Mouse (Mus musculus) retina, adult 2 months (tissue): ENCODE results near the gene Sipa1l3.

ENCODE experiments used
- DNase-seq: peaks from one replicate; pipeline ENCODE4 v3.0.0-alpha.2; 2012; ENCODE audit warnings: low read depth, low spot score

Gene Sipa1l3

DNA sequence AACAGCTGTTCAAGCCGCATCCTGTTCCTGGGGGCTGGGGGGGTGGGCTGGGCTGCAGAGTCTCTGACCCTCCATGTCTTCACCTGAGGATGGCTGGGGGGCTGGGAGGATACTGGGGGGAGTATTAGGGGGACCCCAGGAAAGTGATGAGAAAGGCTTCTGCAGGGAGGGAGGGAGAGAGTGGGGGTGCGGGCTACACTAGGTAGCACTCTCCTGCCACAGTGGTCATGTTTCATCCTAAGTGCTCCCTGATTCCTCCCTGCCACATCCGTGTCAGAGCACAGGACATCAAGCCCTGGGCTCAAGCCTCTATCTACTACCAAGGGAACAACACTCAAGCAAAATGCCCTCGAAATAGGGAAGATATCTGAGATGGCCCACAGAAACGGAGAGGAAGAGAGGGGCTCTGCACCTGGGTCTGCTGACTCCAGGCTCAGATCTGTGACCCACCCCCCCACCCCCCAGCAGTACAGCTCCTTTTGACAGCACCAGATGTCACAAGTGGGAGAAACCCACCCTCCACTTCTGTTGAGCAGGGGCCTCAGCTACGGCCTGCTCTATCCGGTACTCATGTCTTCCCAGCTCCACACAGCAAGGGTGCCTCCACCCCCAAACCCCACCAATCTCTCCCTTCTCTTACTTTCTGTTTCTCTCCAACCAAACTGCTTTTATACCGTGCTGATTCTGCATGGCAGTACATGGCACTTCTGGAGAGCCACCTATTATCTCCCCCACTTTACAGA is 106.4 kb downstream of the Sipa1l3 start:
- DNase-seq, result no peak

DNA sequence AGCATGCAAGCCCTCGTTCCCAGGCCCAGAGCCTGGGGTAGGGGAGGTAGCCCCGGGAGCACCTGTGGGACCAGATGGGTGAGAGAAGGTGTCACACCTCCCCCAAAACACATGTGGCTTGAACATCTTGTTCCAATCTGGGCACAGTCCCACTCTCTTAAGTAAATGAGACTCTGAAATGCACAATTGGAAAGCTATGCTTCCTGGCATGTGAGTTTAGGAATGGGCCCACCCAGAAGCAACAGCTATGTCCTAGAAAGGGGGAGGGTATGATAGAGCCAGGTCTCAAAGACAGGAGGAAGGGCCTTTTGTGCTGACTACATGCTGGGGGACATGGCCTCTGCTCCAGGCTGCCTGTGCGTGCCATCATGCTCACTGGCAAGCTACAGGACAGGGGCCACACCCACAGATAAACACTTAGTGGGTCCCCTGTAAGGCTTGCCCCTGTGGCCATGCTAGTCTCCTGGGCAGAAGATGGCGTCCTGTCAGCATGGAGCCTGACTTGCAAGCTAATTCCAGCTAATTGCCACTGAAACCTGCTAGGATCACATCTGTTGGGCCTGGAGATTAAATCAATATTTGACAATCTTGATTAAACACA is 107.1 kb downstream of the Sipa1l3 start:
- no peak for DNase-seq

DNA sequence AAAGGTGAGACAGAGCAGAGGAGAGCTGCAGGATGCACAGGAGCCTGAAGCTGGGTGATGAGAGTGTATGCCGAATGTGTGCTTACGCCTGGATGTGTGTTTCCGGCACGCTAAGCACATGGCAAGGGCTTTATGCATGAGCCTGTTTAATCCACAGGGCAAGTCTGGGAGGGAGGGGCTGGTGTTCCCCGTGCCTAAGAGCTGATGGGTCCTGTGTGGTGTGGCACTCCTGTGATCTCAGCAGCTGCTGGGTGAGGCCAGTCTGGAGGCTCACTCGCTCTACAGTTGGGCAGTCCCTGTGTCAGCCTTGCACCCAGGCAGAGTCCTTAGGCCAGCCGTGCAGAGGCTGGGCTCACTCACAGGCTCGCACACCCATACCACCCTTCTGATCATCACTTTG is 108.0 kb downstream of the Sipa1l3 start:
- DNase-seq, result peak; percentile 67

DNA sequence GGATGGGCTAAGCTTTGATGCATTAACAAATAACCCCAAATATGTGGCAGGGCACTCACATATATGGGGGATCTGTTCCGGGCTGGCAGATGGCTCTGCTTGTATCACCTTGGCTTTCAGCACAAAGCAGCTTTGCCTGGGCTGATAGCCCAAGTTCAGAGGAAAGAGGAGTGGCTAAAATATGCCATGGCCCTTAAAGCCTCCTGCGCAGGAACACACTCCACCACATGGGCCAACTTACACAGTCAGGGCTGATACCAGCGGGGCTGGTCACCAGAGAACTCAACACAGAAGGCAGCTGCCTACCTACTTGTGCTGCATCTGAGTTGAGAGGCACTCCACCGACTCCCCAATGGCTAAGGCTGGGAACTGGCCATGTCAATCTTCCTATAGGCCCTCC is 111.6 kb downstream of the Sipa1l3 start:
- no peak for DNase-seq

DNA sequence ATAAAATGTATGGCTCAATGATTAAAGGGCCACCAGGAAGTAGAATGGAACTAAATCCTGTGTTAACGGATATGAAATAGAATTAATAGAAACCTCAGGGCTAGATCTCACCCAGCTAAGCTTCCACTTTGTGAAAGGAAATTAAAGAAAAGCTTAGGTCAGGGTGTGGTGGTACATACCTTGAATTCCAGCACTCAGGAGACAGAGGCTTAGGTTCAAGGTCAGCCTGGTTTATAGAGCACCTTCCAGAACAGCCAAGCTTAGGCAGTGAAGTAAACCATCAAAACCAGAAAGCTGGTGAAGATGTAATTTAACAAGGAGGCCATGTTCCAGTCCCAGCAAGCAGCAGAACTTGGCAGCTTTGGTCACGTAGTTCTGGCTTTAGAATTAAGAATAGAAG is 114.3 kb downstream of the Sipa1l3 start:
- DNase-seq, result no peak

DNA sequence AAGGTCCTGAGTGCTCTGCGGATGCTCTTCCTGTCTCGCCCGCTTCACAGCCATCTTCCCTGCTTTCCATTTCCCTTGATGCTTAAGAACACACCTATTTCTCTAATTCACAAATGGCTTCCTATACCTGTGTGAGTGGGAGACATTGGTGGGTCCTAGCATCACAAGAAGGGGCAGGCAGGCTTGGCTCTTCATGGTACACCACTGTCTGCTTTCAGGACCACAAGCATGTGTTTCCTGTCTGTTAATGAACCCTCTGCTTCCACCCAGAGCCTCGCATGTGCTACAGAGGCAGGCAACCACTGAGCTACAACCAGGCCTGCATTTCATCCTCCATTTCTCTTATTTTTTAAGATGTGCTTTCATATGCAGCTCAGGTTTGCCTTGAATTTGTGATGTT is 116.4 kb downstream of the Sipa1l3 start:
- no peak for DNase-seq

DNA sequence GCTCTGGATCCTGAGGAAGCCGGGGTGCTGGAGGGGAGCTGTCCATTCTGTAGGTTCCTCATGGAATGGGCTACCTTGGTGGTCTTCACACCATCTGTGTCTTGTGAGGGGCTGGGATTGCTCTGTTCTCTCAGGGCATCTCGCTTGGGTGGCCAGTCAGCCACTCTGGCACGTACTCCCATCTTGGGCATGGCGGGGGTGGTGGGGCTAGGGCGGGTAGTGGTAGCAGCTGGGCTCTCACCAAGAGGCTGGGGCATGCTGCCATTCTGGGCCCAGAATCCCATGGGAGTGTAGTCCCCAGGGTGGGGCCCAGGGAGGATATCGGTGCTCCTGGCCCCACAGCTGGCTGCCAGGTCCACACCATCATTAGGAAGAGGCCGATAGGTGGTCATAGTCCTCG is 118.0 kb downstream of the Sipa1l3 start:
- DNase-seq, result no peak

DNA sequence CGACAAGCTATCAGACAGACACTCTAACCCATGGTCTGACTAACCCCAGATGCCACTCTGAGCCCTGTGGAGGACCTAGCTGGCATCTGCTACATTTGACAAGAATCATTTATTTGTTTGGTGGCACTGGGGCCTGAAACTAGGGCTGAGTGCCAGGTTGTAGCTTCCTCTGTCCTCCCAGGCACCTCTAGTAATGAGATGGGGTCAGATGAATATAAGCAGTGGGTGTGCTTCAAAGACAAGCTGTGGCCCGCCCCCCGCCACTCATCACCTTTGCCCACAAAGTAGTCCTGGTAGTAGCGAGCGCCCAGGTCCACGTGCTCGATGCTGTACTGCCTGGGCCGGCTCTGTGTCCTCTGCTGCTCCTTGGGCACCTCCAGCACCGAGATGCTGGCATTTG is 119.4 kb downstream of the Sipa1l3 start:
- no peak for DNase-seq

DNA sequence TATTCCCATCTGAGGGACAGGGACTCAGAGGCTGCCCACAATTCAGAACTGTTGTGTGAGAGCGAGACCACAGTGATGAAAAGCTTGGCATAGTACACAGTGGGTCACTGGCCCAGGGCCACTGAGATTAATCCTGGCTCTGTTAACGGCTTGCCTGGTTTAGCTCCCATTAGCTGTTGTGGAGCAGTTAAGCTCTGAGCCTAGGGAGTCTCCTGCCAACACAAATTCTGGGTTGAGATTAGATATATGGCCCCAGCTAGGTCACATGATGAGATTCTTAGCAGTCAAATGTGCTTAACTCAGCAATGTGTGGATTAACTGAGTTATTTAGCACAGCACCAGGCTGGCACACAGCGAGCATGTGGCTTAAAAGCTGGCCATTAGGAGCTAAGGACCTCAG is 121.0 kb downstream of the Sipa1l3 start:
- DNase-seq, result peak; percentile 63

DNA sequence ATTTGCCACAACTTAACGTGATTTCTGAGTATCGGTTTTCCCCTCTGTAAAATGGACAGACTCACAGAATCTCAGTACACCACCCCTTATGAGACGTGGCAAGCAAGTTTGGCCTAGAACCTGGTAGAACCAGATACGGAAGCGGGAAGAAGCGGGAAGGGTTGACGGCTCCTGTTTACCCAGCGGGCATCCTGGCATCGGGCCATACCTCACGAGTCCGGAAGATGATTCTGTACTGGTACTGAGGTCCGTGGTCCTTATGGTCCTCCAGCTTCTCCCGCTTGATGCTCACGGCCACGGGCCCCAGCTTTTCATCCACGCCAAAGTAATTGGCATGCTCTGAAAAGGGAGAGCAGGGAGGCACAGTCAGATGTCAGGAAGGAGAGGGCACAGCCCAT is 121.5 kb downstream of the Sipa1l3 start:
- no peak for DNase-seq

DNA sequence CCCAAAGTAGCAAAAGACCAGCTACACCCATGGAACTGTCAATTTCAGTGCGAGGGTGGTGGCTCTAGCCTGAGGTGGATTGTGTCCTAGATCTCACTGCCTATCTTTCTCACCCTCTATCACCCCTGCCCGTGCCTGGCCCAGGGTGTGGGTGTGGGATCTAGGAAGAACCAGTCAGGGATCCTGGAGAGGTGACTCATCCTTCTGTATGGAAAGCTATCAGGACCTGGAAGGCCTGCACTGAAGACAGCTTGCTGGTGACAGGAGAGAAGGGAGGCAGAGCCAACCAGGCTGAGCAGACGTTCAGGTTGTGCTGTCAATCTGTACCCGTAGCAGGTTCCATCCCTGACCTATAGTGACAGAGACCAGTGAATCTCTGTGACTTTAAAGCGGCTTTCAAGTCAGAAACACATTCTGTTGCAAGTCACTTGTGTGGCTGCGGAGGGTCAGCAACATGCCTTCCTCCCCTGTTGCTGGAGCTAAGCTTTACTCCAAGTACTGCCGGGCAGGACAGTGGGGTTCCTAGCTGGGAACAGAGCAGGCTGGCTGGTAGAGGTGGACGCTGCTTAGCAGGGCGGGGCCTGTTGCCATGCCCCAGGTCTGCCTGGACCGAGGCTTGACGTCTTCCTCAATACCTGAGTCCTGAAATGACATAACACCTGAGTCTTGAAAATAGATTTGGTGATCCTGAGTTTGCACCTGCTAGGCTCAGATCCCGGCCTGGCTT is 122.1 kb downstream of the Sipa1l3 start:
- DNase-seq, result no peak

DNA sequence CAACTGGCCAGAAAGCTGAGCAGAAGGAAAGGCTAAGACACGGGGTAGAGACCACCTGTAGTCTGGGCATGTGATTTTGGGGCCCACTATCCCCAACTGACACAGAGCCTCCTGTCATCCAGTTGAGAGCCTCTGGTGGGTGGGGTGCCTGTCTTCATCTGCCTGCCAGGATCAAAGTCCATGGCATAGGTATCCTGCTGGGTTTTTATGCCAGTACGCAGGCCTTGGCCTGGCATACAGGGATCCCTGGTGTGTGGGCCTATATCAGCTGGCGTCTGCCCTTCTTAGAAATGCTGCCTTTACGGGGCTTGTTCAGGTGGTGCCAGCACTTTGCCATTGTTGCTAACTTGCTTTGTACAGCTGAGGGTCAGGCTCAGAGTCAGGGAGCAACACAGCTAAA is 123.3 kb downstream of the Sipa1l3 start:
- no peak for DNase-seq

DNA sequence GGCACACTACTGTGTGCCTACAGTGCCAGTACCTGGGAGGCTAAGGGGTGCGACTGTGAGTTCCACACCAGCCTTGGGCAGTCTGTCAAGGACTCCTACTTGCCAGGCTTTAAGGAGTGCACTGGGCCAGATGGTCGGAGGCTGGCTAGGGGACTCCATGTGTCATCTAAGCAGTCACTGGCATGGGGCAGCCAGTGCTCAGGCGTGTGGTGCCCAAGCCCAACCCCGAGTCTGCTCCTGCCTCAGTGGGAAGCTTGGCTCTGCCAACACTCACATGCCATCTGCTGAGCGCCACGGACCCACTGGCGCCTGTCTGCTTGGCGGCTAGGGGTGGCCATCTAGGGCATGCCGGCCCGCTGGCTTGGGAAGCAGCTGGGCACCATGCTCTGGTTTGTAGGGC is 125.1 kb downstream of the Sipa1l3 start:
- DNase-seq, result no peak

DNA sequence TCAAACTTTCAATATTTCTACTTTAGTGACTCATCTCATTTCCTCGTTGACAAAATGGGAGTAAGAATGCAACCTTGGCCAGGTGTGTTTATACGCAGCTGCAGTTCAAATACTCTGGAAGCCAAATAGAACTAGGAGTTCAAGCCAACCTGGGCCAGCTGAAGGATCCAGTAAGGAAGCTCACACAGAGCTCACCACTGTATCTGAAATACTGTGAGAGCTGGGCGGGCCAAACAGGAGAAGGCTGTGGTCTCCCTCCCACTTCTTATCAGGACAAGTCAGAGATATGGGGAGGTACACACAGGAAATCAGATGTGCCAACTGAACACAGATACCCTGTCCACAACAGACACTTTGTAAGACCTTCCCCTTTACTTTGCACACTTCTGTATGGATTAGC is 125.6 kb downstream of the Sipa1l3 start:
- no peak for DNase-seq

DNA sequence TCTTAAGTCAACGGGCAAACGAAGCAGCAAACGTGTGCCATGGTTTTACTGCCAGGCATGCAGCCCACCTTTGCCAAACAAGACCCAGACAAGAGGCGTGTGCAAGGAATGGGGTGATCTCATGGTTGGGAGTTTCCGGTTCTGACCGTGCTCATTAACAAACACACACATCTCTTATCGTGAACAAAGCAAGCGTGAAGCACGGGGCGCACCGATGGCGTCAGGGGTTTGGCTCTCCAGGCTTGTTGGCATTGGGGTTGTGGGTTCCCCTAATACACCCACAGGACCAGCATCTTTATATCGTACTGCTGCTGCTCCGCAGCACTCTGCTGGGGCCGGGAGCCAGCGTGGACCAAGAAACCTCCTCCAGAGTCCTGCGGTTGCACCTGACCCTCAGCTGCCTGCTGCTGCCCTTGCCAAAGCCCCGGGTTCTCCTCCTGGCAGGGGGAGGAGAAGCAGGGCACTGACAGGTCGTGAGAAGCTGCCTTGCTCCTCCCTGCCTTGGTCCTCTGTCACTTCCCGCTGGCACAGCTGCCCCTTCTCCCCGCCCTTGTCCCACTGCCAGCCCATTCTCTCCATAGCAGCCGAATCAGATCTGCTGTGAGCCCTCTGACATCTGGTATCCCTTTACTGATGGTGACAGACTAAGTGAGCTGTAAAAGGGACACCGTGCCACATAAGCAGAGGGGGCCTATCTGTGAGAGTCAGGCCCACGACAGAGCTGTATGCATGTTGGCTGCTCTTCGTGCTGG is 126.5 kb downstream of the Sipa1l3 start:
- DNase-seq, result no peak

DNA sequence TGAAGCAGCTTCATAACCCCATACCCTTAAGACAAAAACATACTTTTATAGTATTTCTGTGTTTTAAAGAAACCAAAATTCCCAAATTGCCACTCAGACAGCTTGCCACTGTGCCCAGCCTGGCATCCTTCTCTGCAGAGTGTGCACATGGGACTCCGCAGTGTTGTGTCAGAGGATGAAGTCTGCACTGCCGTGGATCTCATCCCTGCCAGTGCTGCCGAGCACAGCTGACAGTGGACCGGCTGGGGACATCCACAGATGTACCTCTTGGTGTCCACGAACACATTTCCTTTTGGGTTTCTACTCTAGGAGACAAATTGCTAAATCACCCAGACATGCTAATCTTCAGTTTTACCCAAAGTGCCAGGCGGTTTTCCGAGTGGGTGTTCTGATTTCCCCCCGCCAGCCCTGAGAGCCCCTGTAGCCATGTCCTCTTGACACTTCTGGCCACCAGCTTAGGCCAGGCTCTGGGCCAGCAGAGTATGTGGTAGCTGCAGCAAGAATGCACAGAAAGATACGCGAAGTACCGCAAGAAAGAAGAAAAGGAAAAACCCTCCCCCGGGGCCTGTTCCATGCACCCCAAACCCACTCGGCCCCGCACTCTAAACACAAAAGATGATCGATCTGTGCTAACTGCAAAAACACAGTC is 127.2 kb downstream of the Sipa1l3 start:
- no peak for DNase-seq

DNA sequence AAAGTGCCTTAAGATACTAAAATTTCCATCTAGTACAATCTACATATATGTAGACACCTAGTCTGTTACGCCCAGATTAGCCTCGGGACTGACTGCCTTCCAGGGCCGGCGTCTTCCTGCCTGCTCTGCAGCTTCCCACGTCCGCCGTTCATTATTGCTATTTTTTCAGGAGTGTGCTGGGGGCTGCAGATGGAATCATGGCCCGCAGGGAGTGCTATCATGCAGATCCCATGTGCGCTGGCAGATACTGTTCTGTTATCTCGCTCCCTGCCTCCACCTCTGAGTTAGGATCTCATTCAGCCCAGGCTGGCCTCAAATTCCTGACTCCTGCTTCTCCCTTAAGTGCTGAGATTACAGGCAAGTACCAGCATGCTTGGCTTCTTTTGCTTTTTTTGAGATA is 128.2 kb downstream of the Sipa1l3 start:
- DNase-seq, result no peak

DNA sequence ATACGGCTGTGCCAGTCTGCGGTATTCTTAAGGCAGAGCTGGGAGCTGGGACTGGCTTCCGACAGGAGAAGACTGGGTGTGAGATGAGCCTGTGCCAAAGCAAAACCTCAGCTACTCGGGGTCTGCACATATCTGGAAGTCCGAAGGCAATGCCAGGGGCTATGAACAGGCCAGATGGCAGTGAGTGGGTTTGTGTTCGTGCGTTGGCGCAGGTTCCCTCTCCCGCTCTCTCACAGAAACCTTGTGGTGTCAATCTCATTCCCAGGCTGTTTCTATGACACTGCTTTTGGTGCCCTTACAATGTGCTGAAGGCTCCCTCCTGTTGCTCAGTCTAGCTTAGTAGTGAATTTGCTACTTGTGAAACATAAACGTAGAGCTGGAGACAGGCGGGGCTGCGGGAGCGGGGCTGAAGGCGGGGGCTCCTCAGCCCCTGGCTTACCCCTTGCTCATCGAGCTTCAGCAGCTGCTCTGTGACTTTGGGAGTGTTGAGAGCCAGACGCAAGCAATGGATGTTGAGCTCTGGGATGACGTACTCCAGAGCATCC is 130.8 kb downstream of the Sipa1l3 start:
- DNase-seq, result no peak

DNA sequence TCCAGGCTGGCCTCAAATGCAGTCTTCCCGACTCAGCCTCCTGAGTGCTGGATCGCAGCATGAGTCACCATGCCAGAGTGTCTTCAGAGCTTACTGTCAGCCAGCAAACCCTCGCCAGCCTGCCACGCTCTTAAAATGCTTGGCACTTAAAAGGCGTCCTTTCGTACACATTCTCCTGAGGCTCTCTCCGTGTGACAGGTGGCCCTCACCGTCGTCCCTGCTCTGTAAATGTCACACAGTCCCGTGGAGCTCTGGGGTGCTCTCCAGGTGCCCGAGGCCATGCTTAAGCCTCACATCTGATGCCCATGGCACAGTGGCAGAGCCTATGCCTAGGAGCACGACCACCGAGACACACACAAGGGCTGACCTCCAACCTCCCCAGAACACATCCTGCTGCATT is 132.1 kb downstream of the Sipa1l3 start:
- DNase-seq, result no peak

DNA sequence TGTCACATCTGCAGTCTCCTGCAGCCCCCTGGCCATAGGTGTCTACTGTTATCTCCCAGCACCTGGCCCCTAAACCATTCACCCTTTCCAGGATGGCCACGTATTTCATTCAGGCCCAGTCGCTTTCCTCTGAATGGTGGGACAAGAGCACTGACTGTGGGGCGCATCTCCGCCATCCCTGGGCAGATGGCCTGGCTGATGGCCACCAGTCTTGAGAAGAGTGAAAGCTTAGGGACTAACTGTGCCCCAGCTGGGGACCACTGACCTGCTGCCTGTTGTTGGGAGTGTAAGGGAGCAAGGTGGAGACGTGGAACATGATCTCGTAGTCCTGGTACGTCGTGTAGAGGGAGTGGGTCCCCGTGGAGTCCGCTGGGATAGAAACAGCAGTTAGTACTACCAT is 132.7 kb downstream of the Sipa1l3 start:
- DNase-seq, result no peak

DNA sequence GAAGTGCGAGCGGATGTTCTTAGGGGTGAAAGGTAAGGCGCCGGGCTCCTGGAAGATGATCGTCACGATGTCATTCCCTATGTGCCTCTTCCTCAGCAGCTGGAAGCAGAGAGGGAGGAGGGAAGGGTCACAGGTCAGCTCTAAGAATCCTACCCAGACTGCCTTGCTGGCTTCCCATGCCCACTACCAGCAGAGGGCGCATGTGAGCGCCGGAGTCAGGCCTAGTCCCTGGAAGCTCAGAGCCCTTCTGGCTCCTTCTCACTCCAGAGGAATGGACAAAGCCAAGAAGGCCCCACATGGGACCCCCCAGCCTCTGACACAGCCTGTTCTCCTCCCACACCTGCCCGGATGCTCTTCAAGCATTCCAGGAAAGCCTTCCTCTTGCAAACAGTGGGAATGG is 135.2 kb downstream of the Sipa1l3 start:
- peak; percentile 75 for DNase-seq
